In the genomic region with DNA sequence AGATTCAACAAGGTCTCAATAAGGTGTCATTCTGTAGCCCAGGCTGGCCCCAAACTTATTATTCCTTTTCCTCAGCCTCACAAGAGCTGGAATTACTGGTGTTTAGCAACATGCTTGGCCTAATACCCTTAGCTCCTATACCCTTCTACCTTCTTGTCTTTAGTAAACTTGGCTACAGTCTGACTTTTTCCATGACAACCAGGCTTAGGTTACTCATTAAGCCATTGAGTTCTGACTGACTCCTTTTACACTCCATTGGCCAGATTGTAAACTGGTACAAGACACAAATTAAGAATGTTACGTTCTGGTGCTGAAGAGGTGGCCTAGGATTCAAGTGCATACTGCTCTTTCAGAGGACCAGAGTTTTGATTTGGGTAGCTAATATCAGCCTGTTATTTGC, we compare ENCODE assay signal across 21 mouse cellular contexts. TPM values are rescaled to one million over a fixed set of nuclear protein-coding genes. Genes with fewer than 3 reads are reported as not detected.
DNase-seq lines count a peak whose midpoint lies in the region; ATAC-seq lines count a peak whose summit lies in the region.
"Had no signal": no experiment of that assay in that cellular context is flagged by ENCODE, and none has a peak within 500 bp of the region (broad histone marks: within the 10 kb centered on the region; RNA-seq: fewer than 3 reads in every experiment).

No protein-coding gene starts in this region.

- no peaks in the 10 kb centered on the region for H3K27me3 ChIP-seq in kidney, embryonic 14.5 days (ENCODE audit: control insufficient read depth, insufficient read depth, low read length)
- H3K27me3 ChIP-seq in kidney, embryonic 16.5 days (ENCODE audit: insufficient read depth, low read length): no peaks in the 10 kb centered on the region
- H3K27me3 ChIP-seq: embryonic facial prominence, embryonic 15.5 days; heart, embryonic 12.5 days had no signal

- 59% methylated on average over 1 of the region's 1 CpGs for WGBS in kidney, embryonic 14.5 days
- WGBS in kidney, embryonic 16.5 days: 46% methylated on average over 1 of the region's 1 CpGs

- no peaks in the 10 kb centered on the region for H3K36me3 ChIP-seq in kidney, embryonic 14.5 days (ENCODE audit: control insufficient read depth, insufficient read depth, low read length)
- H3K36me3 ChIP-seq in kidney, embryonic 16.5 days (ENCODE audit: insufficient read depth, low read length): no peaks in the 10 kb centered on the region
- H3K36me3 ChIP-seq: embryonic facial prominence, embryonic 15.5 days; forebrain, embryonic 10.5 days; heart, embryonic 12.5 days; hindbrain, embryonic 10.5 days had no signal

- DNase-seq in kidney, adult 18-20 months: peak; percentile 8
- peak; percentile 26 for DNase-seq in kidney, postnatal 14 days
- DNase-seq in A20 (ENCODE audit: low read depth, low spot score): peak; percentile 25
- peak; percentile 27 for DNase-seq in yolk sac, embryonic 10.5 days (ENCODE audit: low spot score)
- no peak for DNase-seq in retina, postnatal 1 day
- DNase-seq: adrenal gland, adult 8-10 months; adrenal gland, postnatal 36 days; cerebellum, adult 11 months; cerebellum, adult 8-10 months; cerebellum, postnatal 14 days; embryo, embryonic 11 days; gastrocnemius, adult 2 months; gastrocnemius, postnatal 25 days had no signal

- no peaks in the 10 kb centered on the region for H3K4me1 ChIP-seq in kidney, embryonic 14.5 days (ENCODE audit: control insufficient read depth, insufficient read depth, low read length)
- no peaks in the 10 kb centered on the region for H3K4me1 ChIP-seq in kidney, embryonic 16.5 days (ENCODE audit: insufficient read depth, low read length)

- H3K4me3 ChIP-seq in kidney, embryonic 14.5 days (ENCODE audit: low read length): no peak overlapping the region
- no peak overlapping the region for H3K4me3 ChIP-seq in kidney, embryonic 16.5 days (ENCODE audit: low read length)
- H3K4me3 ChIP-seq: embryonic facial prominence, embryonic 15.5 days; erythroblast, embryonic 14.5 days; forebrain, embryonic 10.5 days; gastrocnemius, adult 2 months; heart, embryonic 12.5 days; hindbrain, embryonic 10.5 days had no signal

- no peaks in the 10 kb centered on the region for H3K9me3 ChIP-seq in kidney, embryonic 14.5 days (ENCODE audit: control insufficient read depth, low read length)
- no peaks in the 10 kb centered on the region for H3K9me3 ChIP-seq in kidney, embryonic 16.5 days (ENCODE audit: low read length)
- H3K9me3 ChIP-seq: embryonic facial prominence, embryonic 15.5 days; forebrain, embryonic 10.5 days; heart, embryonic 12.5 days; hindbrain, embryonic 10.5 days had no signal

- no peak overlapping the region for H3K4me2 ChIP-seq in kidney, embryonic 14.5 days (replicated peaks; ENCODE audit: low read depth, low read length)
- H3K4me2 ChIP-seq in kidney, embryonic 16.5 days (replicated peaks; ENCODE audit: low read depth, low read length): no peak overlapping the region
- H3K4me2 ChIP-seq: embryonic facial prominence, embryonic 15.5 days; heart, embryonic 12.5 days had no signal

- ATAC-seq in kidney, embryonic 14.5 days (ENCODE audit: low FRiP score, low TSS enrichment): no peak
- ATAC-seq in kidney, embryonic 16.5 days (ENCODE audit: low FRiP score, low TSS enrichment): no peak
- ATAC-seq: forebrain, embryonic 14.5 days had no signal

- H3K27ac ChIP-seq in kidney, embryonic 14.5 days (ENCODE audit: low read depth, low read length): no peak overlapping the region
- no peak overlapping the region for H3K27ac ChIP-seq in kidney, embryonic 16.5 days (ENCODE audit: low read length)
- H3K27ac ChIP-seq: embryonic facial prominence, embryonic 15.5 days; forebrain, embryonic 10.5 days; gastrocnemius, adult 2 months; hindbrain, embryonic 10.5 days had no signal

- no peak overlapping the region for H3K9ac ChIP-seq in kidney, embryonic 14.5 days (ENCODE audit: low read depth, low read length)
- H3K9ac ChIP-seq in kidney, embryonic 16.5 days (replicated peaks; ENCODE audit: low read length): no peak overlapping the region
- H3K9ac ChIP-seq: embryonic facial prominence, embryonic 15.5 days; heart, embryonic 12.5 days had no signal

RNA-seq across cellular contexts. Expression of a gene that starts 4.7 kb away (rescaled TPM):
- 1.6 and 1.8 TPM in 2 replicates for polyA plus RNA-seq in kidney, embryonic 14.5 days (2014; fragmentation: Nextera tagmentation; extraction: Ambion mirVana)
- polyA plus RNA-seq in kidney, embryonic 16.5 days (2015; fragmentation: Nextera tagmentation; extraction: Ambion mirVana): 2.8 and 3.0 TPM in 2 replicates
- polyA plus RNA-seq: erythroblast, embryonic 14.5 days had no signal

RNA-seq across cellular contexts. Expression of a gene that starts 39.9 kb away (rescaled TPM):
- 0.18 and 0.30 TPM in 2 replicates for polyA plus RNA-seq in kidney, embryonic 14.5 days (2014; fragmentation: Nextera tagmentation; extraction: Ambion mirVana)
- polyA plus RNA-seq in kidney, embryonic 16.5 days (2015; fragmentation: Nextera tagmentation; extraction: Ambion mirVana): 0.27 and 0.75 TPM in 2 replicates

RNA-seq across cellular contexts. Expression of a gene that starts 49.6 kb away (rescaled TPM):
- 9.8 and 13.4 TPM in 2 replicates for polyA plus RNA-seq in kidney, embryonic 14.5 days (2014; fragmentation: Nextera tagmentation; extraction: Ambion mirVana)
- polyA plus RNA-seq in kidney, embryonic 16.5 days (2015; fragmentation: Nextera tagmentation; extraction: Ambion mirVana): 33.3 and 35.1 TPM in 2 replicates
